Mouse (Mus musculus): ENCODE measurements at regions not wholly inside any gene's neighbourhood (a gene's known extent, or its start where the extent isn't known, plus 50 kb on each side); places are given as distances from the start of the nearest gene placed in this dataset.
A peak's percentile ranks its signal among the peaks of the same experiment; 100 is the strongest.

DNA sequence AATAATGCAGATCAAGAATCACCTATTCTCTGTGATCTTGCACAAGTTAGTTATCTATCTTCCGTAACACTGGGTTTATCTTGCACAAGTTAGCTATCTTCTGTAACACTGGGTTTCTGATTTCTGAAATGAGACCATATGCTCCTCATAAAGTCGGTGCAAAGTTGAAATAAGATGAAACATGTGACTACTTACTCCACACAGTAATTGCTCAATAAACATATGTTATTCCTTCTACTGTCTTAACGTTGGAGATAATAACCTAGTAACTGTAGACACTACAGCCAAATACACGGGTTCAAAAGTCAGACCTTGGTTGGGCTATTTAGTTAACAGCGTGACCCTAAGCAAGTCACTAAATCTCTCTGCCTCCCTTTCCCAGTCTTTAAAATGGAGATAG is 65.8 kb upstream of the Atp11b start:
- ATAC-seq (replicated peaks): no peak
- H3K36me3 ChIP-seq (replicated peaks): no peaks in the 10 kb centered on the region
- WGBS: 79% methylated on average over 5 of the region's 5 CpGs
- H3K9ac ChIP-seq: no peak overlapping the region
- H3K27ac ChIP-seq: no peak overlapping the region
- H3K4me1 ChIP-seq: no peaks in the 10 kb centered on the region
- H3K27me3 ChIP-seq (replicated peaks): no peaks in the 10 kb centered on the region
- H3K9me3 ChIP-seq: no peaks in the 10 kb centered on the region
- no peak overlapping the region for H3K4me2 ChIP-seq
- no peak overlapping the region for H3K4me3 ChIP-seq

DNA sequence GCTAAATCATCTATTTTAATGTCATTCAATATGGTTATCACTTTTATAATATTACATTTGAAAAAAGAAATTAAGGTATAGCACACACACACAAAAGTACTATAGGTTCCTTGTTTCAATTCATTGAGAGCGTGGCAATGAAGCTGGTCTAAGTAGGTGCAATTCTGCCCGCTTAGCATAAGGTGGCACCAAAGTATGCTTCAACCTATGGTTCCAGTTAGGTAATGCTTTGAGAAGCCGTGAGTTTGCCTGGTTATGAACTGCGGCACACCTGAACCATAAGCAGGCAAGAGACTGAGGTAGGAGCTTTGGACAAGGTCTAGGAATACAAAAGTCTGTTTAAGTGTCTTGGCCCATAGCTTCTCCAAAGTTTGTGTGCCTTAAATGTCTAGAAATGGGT is 65.1 kb upstream of the Atp11b start:
- peak; percentile 96 for ATAC-seq (replicated peaks)
- H3K9me3 ChIP-seq: no peaks in the 10 kb centered on the region
- no peak overlapping the region for H3K27ac ChIP-seq
- no peak overlapping the region for H3K4me3 ChIP-seq
- no peak overlapping the region for H3K4me2 ChIP-seq
- no peaks in the 10 kb centered on the region for H3K36me3 ChIP-seq (replicated peaks)
- no peaks in the 10 kb centered on the region for H3K27me3 ChIP-seq (replicated peaks)
- 22% methylated on average over 4 of the region's 4 CpGs for WGBS
- no peak overlapping the region for H3K9ac ChIP-seq
- H3K4me1 ChIP-seq: no peaks in the 10 kb centered on the region

DNA sequence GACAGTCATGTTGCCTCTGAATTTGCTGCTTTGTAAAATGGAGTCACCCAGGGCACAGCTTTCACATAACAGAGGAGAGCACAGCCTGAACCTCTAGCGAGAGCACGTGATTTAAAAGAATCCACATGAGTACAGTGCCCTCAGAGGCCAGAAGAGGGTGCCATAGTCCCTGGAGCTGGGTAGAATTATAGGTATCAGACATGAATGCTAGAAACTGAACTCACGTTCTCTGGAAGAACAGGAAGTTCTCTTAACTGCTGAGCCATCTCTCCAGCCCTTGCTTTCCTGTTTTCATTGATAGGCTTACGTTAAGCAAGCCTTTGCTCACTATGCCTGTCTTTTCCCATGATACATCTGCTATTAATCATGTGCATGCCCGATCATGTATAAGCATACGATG is 60.9 kb upstream of the Atp11b start:
- no peaks in the 10 kb centered on the region for H3K36me3 ChIP-seq (replicated peaks)
- H3K9me3 ChIP-seq: no peaks in the 10 kb centered on the region
- no peak overlapping the region for H3K9ac ChIP-seq
- no peak overlapping the region for H3K4me2 ChIP-seq
- no peak overlapping the region for H3K27ac ChIP-seq
- WGBS: 59% methylated on average over 6 of the region's 6 CpGs
- 0 out of 2 replicates have a peak, but pooled peaks have one; percentile 66 for ATAC-seq (replicated peaks)
- no peaks in the 10 kb centered on the region for H3K27me3 ChIP-seq (replicated peaks)
- no peak overlapping the region for H3K4me3 ChIP-seq
- H3K4me1 ChIP-seq: no peaks in the 10 kb centered on the region

- Histone ChIP-seq H3K27me3 (replicated peaks) (no peaks in the 10 kb centered on the region), H3K4me1 (no peaks in the 10 kb centered on the region), H3K27ac (no peak overlapping the region), H3K9ac (no peak overlapping the region), H3K36me3 (replicated peaks) (no peaks in the 10 kb centered on the region), H3K9me3 (no peaks in the 10 kb centered on the region), H3K4me3 (no peak overlapping the region), H3K4me2 (no peak overlapping the region)
- WGBS: 87% methylated on average over 12 of the region's 12 CpGs
- ATAC-seq (replicated peaks): no peak
Measured at GRCm38 (mm10) chr3:35693551-35693950, 60.4 kb upstream of the Atp11b start.

GRCm38 (mm10) chr3:35694241-35694640 is 59.7 kb upstream of the Atp11b start:
- H3K36me3 ChIP-seq (replicated peaks): no peaks in the 10 kb centered on the region
- no peaks in the 10 kb centered on the region for H3K27me3 ChIP-seq (replicated peaks)
- no peak overlapping the region for H3K27ac ChIP-seq
- H3K4me2 ChIP-seq: no peak overlapping the region
- no peak overlapping the region for H3K4me3 ChIP-seq
- no peak overlapping the region for H3K9ac ChIP-seq
- ATAC-seq (replicated peaks): no peak
- no peaks in the 10 kb centered on the region for H3K4me1 ChIP-seq
- 73% methylated on average over 4 of the region's 4 CpGs for WGBS
- H3K9me3 ChIP-seq: no peaks in the 10 kb centered on the region

- Histone ChIP-seq H3K4me3 (no peak overlapping the region), H3K36me3 (replicated peaks) (no peaks in the 10 kb centered on the region)
- ATAC-seq (replicated peaks): no peak
Measured at GRCm38 (mm10) chr3:35695859-35696258, 58.0 kb upstream of the Atp11b start.

GRCm38 (mm10) chr3:35699266-35699665 is 54.6 kb upstream of the Atp11b start:
- H3K4me3 ChIP-seq: no peak overlapping the region
- no peak overlapping the region for H3K27ac ChIP-seq
- H3K27me3 ChIP-seq (replicated peaks): no peaks in the 10 kb centered on the region
- no peak overlapping the region for H3K4me2 ChIP-seq
- no peaks in the 10 kb centered on the region for H3K4me1 ChIP-seq
- H3K36me3 ChIP-seq (replicated peaks): no peaks in the 10 kb centered on the region
- no peaks in the 10 kb centered on the region for H3K9me3 ChIP-seq
- no peak overlapping the region for H3K9ac ChIP-seq
- ATAC-seq (replicated peaks): no peak
- WGBS: 90% methylated on average over 2 of the region's 2 CpGs

More at GRCm38 (mm10) chr3:35695859-35696258, 58.0 kb upstream of the Atp11b start:
- Histone ChIP-seq H3K9me3 (no peaks in the 10 kb centered on the region), H3K9ac (no peak overlapping the region), H3K27ac (no peak overlapping the region), H3K4me1 (no peaks in the 10 kb centered on the region), H3K4me2 (no peak overlapping the region), H3K27me3 (replicated peaks) (no peaks in the 10 kb centered on the region)
- 77% methylated on average over 3 of the region's 3 CpGs for WGBS

DNA sequence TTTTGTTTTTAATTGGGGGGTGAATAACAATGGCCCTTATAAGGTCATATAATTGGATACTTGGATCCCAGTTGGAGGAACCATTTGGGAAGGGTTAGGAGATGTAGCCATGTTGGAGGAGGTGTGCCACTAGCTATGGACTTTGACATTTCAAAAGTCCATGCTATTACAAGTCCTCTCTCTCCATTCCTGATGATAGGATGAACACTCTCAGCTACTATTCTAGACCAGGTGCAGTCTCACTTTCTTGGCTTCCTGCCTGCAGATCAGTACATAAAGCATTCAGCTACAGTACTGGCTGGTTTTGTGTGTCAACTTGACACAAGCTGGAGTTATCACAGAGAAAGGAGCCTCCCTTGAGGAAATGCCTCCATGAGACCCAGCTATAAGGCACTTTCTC is 53.9 kb upstream of the Atp11b start:
- Histone ChIP-seq H3K36me3 (replicated peaks) (no peaks in the 10 kb centered on the region), H3K4me3 (no peak overlapping the region), H3K9ac (no peak overlapping the region), H3K4me2 (no peak overlapping the region), H3K4me1 (no peaks in the 10 kb centered on the region), H3K27me3 (replicated peaks) (no peaks in the 10 kb centered on the region), H3K27ac (no peak overlapping the region), H3K9me3 (no peaks in the 10 kb centered on the region)
- no peak for ATAC-seq (replicated peaks)

DNA sequence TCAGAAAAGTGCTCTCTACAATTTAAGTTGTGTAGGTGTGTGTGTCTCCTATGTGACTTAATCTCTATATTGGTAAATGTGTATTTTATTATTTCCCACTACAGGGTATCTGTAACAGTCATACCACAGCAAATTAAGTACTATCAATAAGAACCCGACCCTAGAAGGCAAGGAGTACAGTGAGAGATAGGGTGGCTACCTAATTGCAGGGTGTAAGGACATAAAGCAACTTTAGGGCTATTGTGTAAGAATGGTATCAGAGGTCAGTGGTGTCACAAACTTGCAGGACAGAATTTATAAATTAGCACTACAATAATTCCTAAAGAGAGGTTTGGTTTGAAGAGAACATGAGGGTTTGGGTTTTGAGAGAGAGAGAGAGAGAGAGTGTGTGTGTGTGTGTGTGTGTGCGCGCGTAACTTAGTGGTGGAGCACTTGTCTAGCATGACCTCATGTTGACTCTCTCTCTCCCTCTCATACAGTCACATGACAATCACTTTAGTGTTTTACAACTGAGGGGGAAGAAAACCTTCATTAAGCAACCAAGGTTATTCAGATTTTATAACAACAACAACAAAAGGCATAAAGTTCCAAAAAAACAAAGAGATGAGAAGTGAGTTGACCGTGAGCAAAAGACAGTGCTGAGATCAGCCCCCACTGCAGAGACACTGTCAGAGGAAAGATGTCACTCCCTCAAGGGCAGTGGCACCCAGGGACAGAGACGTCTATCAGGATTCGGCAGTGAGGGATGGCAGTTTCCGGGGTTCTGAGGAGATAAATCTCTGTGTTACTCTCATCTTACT is 50.2 kb upstream of the Atp11b start:
- Histone ChIP-seq H3K4me2 (no peak overlapping the region), H3K4me1 (no peaks in the 10 kb centered on the region), H3K27me3 (replicated peaks) (no peaks in the 10 kb centered on the region), H3K4me3 (no peak overlapping the region), H3K9me3 (no peaks in the 10 kb centered on the region), H3K9ac (no peak overlapping the region), H3K36me3 (replicated peaks) (no peaks in the 10 kb centered on the region), H3K27ac (no peak overlapping the region)
- 82% methylated on average over 8 of the region's 8 CpGs for WGBS
- ATAC-seq (replicated peaks): no peak

Measured in midbrain, embryonic 15.5 days (tissue).